Mouse (Mus musculus): Measurements from ENCODE around the gene Wipf2. TPM values are rescaled to one million over a fixed set of nuclear protein-coding genes. Genes with fewer than 3 reads are reported as not detected.

The Wipf2 gene
- total RNA-seq, 1 experiment from 2014 or later = 6.7 TPM

GRCm38 (mm10) chr11:98846865-98847604 lies 16.4 kb upstream of the Wipf2 start:
- ATAC-seq (replicated peaks in 1 of 2; ENCODE audit: insufficient read depth in 1 of 2, low FRiP score in 2 of 2, low TSS enrichment in 1 of 2, low read depth in 1 of 2, poor library complexity in 2 of 2, severe bottlenecking in 2 of 2) = no peak

GRCm38 (mm10) chr11:98849196-98849894 lies 14.1 kb upstream of the Wipf2 start:
- 0 out of 4 replicates have a peak, but pooled peaks of 1 of the 2 experiments have one; percentile 17 for ATAC-seq (replicated peaks in 1 of 2; ENCODE audit: insufficient read depth in 1 of 2, low FRiP score in 2 of 2, low TSS enrichment in 1 of 2, low read depth in 1 of 2, poor library complexity in 2 of 2, severe bottlenecking in 2 of 2)

DNA sequence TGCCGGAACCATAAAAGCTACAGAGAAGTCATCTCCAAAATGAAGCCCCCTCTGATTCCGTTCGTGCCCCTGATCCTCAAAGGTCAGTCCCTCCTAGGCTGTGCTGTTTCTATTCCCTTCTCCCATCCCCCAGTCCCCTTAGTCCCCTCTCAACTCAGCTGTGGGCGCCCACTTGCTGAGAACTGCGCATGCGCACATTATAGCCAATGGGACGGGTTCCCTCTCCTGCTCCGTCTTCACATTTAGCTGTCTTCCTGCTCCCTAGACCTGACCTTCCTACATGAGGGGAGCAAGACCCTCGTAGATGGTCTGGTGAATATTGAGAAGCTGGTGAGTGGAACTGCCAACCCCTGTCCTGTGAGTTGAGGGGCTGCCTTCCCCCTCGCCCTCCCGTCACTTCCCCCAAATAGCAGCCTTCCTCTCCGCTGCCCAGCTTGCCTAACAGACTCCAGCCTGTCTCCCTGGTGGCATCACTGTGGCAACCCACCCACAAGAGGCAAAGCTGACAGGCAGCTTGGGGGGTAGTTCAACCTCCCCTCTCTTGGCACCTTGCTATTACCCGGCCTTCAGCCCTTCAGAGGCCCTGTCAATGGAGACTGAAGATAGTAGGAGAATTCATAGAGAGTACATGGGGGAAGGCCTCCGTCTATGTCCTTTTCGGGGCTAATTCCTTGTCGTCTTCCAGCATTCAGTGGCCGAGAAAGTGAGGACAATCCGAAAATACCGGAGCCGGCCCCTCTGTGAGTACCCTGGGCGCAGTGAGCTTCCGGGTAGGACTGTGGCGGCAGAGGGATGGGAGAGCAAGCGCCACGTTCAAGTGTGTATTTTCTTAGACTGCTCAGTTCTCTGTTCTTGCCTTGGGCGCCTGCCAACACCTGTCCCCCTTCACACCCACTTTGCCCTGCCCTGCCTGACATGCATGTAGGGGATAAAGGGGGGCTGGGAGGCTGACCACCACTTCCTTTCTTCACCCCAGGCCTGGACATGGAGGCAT lies 13.0 kb upstream of the Wipf2 start:
- no peak for ATAC-seq (replicated peaks in 1 of 2; ENCODE audit: insufficient read depth in 1 of 2, low FRiP score in 2 of 2, low TSS enrichment in 1 of 2, low read depth in 1 of 2, poor library complexity in 2 of 2, severe bottlenecking in 2 of 2)

GRCm38 (mm10) chr11:98854116-98854515 lies 9.3 kb upstream of the Wipf2 start:
- no peak for ATAC-seq (replicated peaks in 1 of 2; ENCODE audit: insufficient read depth in 1 of 2, low FRiP score in 2 of 2, low TSS enrichment in 1 of 2, low read depth in 1 of 2, poor library complexity in 2 of 2, severe bottlenecking in 2 of 2)

DNA sequence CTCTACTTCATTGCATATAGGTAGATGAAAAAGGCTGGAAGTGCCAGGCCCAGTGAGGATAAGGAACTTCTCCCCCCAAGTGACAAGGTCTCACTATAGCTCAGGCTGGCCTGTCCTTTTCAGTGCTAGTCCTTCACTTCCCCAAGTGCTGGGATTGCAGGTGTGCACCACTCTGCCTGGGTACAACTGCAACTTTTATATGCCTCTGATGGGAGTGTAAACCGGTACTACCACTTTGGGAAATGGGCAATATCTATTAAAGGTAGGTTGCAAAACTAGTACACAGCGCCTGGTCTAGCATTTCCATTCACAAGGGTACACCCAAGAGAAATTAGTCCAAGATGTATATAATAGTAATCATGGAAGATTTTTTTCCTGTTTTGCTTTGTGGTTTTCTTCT lies 8.8 kb upstream of the Wipf2 start:
- no peak for ATAC-seq (replicated peaks in 1 of 2; ENCODE audit: insufficient read depth in 1 of 2, low FRiP score in 2 of 2, low TSS enrichment in 1 of 2, low read depth in 1 of 2, poor library complexity in 2 of 2, severe bottlenecking in 2 of 2)

GRCm38 (mm10) chr11:98858759-98859731 lies 4.4 kb upstream of the Wipf2 start:
- peak in 1 of 2 experiments; percentile 58; a peak in 2 of 4 replicates for ATAC-seq (replicated peaks in 1 of 2; ENCODE audit: insufficient read depth in 1 of 2, low FRiP score in 2 of 2, low TSS enrichment in 1 of 2, low read depth in 1 of 2, poor library complexity in 2 of 2, severe bottlenecking in 2 of 2)

DNA sequence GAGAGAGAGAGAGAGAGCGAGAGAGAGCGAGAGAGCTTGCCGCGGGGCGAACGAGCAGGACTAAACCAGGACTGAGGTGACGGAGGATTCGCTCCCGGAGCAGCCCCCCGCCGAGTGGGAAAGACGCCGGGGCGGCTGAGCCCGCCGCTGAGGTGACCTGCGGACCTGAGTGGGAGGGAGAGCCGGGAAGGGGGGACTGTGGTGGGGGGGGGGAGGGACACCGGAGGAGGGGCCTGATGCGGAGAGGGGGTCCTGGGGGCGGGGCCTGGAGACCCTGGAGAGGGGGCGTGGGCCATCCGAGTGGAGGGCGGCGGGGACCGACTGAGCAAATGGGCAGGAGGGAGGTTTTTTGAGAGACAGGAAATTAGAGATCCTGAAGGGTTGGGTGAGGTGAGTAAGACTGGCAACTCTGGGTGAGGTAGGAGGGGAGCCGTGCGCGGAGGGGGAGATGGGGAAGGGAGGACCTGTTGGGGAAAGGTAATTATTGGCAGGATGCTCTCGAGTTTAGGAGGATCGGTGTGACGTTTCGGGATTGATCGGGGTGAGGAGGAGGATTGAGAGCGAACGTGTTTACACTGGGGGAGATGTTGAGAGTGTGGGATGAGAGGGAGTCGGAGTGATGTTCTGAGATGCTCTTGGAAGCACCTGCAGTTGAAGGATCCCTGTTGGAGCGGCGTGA lies 452 bp downstream of the Wipf2 start:
- peak; percentile 38 to 42; a peak in 3 of 4 replicates for ATAC-seq (replicated peaks in 1 of 2; ENCODE audit: insufficient read depth in 1 of 2, low FRiP score in 2 of 2, low TSS enrichment in 1 of 2, low read depth in 1 of 2, poor library complexity in 2 of 2, severe bottlenecking in 2 of 2)

DNA sequence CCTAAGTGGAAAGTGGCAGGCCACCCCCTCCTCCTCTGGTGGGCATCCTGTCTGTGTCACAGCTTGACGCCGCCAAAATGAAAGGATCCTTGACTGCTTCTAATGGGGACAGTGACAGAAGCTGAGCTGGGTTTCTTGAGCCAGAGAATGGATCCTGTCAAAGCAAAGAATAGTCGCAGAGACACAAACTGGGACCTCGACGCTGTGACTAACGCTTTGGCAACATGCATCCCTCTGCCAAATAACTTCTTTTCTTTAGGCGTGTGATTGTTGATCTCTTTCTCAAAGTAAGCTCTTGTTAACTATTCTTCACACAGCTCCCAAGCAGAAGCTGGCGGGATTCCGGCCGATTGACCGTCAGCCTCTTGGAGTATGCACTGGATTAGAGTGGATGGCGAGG lies 3.9 kb downstream of the Wipf2 start:
- ATAC-seq (replicated peaks in 1 of 2; ENCODE audit: insufficient read depth in 1 of 2, low FRiP score in 2 of 2, low TSS enrichment in 1 of 2, low read depth in 1 of 2, poor library complexity in 2 of 2, severe bottlenecking in 2 of 2) = no peak

GRCm38 (mm10) chr11:98869906-98870305 lies 6.5 kb downstream of the Wipf2 start:
- no peak for ATAC-seq (replicated peaks in 1 of 2; ENCODE audit: insufficient read depth in 1 of 2, low FRiP score in 2 of 2, low TSS enrichment in 1 of 2, low read depth in 1 of 2, poor library complexity in 2 of 2, severe bottlenecking in 2 of 2)

GRCm38 (mm10) chr11:98870791-98871190 lies 7.4 kb downstream of the Wipf2 start:
- no peak for ATAC-seq (replicated peaks in 1 of 2; ENCODE audit: insufficient read depth in 1 of 2, low FRiP score in 2 of 2, low TSS enrichment in 1 of 2, low read depth in 1 of 2, poor library complexity in 2 of 2, severe bottlenecking in 2 of 2)

- no peak for ATAC-seq (replicated peaks in 1 of 2; ENCODE audit: insufficient read depth in 1 of 2, low FRiP score in 2 of 2, low TSS enrichment in 1 of 2, low read depth in 1 of 2, poor library complexity in 2 of 2, severe bottlenecking in 2 of 2)
Observed at GRCm38 (mm10) chr11:98871416-98871815, 8.0 kb downstream of the Wipf2 start.

DNA sequence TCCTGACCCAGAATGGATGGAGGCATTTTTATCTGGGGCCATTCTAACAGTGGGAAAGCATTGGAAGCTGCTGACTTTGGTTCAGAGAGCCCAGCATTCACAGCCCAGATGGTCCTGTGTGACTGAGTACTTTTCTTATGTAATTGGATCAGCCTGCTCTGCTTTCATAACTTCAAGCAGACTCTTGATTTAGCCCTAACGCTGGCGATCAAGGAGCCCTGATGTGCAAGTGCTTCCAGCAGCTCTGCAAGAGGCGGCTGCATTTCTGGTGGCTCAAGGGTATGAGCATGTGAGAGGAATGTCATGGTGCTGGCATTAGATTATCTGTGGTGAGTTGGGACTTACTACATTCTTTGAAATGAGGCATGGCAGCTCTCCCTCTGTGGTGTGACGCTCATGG lies 8.6 kb downstream of the Wipf2 start:
- no peak for ATAC-seq (replicated peaks in 1 of 2; ENCODE audit: insufficient read depth in 1 of 2, low FRiP score in 2 of 2, low TSS enrichment in 1 of 2, low read depth in 1 of 2, poor library complexity in 2 of 2, severe bottlenecking in 2 of 2)

GRCm38 (mm10) chr11:98873900-98874299 lies 10.5 kb downstream of the Wipf2 start:
- peak in 1 of 2 experiments; percentile 32; a peak in 1 of 4 replicates for ATAC-seq (replicated peaks in 1 of 2; ENCODE audit: insufficient read depth in 1 of 2, low FRiP score in 2 of 2, low TSS enrichment in 1 of 2, low read depth in 1 of 2, poor library complexity in 2 of 2, severe bottlenecking in 2 of 2)

DNA sequence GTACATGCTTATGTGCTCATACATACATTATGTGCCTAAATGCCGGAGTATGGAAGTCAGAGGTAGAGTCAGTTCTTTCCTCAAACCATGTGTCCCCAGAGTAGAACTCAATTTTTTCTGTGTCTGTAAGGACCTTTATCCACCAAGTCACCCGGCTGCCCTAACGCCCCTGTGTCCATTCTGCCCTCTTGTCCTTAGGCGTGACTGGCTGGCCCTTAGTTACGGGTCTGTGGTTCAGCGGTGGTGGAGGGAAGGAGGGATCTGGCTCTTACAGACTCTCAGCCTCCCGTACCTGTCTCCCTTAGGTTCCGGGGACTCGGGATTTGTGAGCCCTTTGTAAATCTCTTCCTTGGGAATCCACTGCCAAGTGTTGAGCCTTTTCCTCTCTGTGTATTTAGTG lies 13.6 kb downstream of the Wipf2 start:
- no peak for ATAC-seq (replicated peaks in 1 of 2; ENCODE audit: insufficient read depth in 1 of 2, low FRiP score in 2 of 2, low TSS enrichment in 1 of 2, low read depth in 1 of 2, poor library complexity in 2 of 2, severe bottlenecking in 2 of 2)

GRCm38 (mm10) chr11:98887703-98888102 lies 24.3 kb downstream of the Wipf2 start:
- ATAC-seq (replicated peaks in 1 of 2; ENCODE audit: insufficient read depth in 1 of 2, low FRiP score in 2 of 2, low TSS enrichment in 1 of 2, low read depth in 1 of 2, poor library complexity in 2 of 2, severe bottlenecking in 2 of 2) = no peak

- ATAC-seq (replicated peaks in 1 of 2; ENCODE audit: insufficient read depth in 1 of 2, low FRiP score in 2 of 2, low TSS enrichment in 1 of 2, low read depth in 1 of 2, poor library complexity in 2 of 2, severe bottlenecking in 2 of 2) = no peak
Observed at GRCm38 (mm10) chr11:98889077-98889476, 25.6 kb downstream of the Wipf2 start.
